Mouse (Mus musculus) hematopoietic stem cell, adult 5-6 weeks (primary cell): ENCODE measurements around the gene Laptm5. TPM values are rescaled to one million over a fixed set of nuclear protein-coding genes. Genes with fewer than 3 reads are reported as not detected.

Source experiments
- ATAC-seq, 2 experiments: fragments of 125-278 bp in 1 of 2; replicated peaks in 1 of 2; 2 replicates each; pipeline ENCODE4 v1.8.0; 2016 to 2017; ENCODE audit warnings: inconsistent platforms in 2 of 2, mild to moderate bottlenecking in 2 of 2, moderate number of reproducible peaks in 2 of 2, low read depth in 1 of 2, moderate TSS enrichment in 1 of 2; ENCODE audit not compliant: low FRiP score in 2 of 2, poor library complexity in 2 of 2, severe bottlenecking in 2 of 2, insufficient read depth in 1 of 2, low TSS enrichment in 1 of 2
- total RNA-seq: library from RNA; stranded (forward); fragments of 172-1452, 232-1000 nt; gene quantifications from 2 replicates; pipeline ENCODE4 v1.2.3, GENCODE M21; 2017

Laptm5 gene
- 169 and 212 TPM in 2 replicates for total RNA-seq

DNA sequence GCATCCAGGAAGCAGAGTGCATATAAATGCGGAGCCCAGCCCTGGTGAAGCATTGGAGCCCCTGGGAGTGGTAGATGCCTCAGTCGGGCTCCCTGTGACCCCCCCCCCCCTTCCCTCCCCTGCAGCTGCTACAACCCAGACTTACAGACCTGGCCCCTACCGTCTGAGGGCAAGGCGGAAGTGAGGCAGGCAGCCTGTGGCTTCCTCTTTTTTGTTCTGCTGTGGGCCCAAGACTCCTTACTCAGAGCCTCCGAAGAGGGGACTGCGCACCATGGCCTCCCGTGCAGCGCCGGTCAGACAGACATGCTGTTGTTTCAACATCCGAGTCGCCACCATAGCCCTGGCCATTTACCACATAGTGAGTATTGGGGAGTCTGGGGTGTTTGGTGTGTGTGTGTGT is at the start of gene Laptm5:
Gene Laptm5 (plus strand): TSS at position 49 of the 400 bp plus-strand sequence.
- ATAC-seq = peak; percentile 72 to 81

DNA sequence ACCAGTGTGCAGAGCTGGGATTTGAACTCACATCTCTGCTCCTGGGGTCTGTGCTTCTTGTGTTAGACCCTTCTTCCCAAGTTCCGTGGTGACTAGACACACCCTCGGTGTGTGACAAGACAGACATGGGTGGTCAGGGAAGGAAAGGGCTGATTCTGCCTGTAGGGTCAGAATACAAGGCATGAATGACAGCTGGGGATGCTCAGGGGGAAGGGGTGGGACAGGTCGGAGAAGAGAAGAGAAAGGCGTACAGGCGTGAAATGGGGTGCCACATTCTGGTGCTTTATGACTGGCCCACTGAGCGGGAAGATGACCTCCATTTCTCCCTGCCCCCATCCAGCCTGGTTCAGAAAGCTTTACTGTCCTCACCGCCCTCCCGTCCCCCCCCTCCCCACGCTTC is 47.5 kb upstream of the Laptm5 start:
- ATAC-seq = no peak

DNA sequence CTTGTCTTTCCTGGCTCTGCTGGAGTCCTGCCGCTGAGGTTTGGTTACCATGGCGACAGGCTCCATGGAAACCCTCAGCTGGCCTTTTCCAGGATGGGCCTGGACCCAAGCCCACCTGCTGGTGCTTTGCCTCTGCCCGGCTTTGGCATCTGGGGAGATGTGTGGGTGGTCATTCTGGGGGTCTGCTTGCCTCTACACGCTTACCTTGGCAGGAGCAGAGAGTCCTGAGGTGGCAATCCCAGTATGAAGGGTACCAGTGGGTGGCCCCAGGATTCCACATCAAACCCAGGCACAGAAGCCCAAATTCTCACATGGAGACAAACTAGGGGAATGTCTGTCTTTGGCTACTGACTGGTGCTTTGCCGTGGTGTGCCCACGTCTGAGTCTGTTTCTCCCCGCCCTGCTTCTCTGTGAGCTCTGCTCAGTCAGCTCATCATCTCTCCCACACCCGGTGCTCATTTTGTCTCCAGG is 47.0 kb upstream of the Laptm5 start:
- ATAC-seq = no peak

DNA sequence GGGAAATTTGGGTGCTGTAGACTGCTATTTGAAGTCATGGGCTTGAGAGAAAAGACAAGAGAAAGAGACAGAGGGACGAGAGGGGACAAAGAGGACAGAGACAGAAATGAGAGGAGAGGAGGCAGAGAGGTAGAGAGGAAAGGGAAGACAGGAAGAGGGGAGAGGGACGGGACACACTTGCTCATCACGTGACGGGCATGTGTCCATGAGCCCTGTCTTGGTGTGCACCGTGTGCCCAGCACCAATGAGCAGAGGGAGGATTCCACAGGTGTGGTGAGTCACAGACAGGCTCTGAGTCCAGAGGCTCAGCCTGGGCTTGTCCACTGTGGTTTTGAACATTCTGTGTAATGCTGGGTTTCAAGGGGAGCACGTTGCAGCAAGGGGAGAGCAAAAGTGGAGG is 45.0 kb upstream of the Laptm5 start:
- ATAC-seq = no peak

DNA sequence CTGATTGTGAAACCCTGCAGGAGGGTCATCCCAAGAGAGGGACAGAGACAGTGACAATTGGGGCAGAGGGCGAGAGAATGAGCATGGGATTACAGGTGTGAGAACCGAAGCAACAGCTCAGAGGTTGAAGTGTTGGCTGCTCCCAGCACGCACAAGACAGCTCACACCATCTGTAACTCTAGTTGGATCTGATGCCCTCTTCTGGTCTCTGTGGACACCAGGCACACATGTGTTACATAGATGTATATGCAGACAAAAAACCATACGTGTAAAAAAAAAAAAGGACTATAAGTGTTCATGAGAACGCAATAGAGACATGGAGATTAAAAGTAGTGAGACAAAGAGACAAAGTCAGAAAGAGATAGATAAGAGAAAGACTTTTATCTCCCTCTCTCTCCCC is 44.1 kb upstream of the Laptm5 start:
- no peak for ATAC-seq

DNA sequence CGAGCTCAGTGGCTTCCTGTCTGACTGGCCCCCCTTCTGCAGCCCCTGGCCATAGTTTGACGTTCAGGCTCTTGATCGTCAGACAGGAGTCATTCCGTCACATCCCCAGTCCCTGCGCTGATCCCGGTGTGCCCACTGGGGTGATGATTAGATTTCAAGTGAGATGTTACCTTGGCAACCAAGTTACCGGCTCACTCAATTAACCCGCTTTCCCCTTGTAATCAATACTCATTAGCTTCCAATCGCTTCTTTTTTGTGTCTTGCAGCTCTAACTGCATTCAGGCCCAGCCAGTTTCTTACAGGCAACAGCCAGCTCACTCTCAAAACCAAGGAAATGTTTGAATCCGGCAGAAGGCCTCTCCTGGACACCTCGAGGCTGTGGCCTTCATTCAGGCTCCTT is 40.5 kb upstream of the Laptm5 start:
- no peak for ATAC-seq

DNA sequence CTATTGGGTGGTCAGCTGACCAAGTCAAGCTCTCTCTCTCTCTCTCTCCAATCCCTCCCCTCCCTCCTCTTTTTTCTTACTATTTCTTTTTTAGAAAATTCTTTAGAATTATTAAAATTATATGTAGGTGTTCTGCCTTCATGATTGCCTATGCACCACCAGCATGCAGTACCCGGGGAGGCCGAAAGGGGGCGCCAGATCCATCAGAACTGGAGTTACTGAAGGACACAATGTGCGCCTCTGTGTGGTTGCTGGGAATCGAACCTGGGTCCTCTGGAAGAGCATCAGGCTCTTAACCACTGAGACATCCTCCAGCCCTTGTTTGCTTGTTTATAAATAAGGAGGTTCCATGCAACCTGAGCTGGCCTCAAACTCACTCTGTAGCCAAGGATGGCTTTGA is 39.5 kb upstream of the Laptm5 start:
- ATAC-seq = no peak

DNA sequence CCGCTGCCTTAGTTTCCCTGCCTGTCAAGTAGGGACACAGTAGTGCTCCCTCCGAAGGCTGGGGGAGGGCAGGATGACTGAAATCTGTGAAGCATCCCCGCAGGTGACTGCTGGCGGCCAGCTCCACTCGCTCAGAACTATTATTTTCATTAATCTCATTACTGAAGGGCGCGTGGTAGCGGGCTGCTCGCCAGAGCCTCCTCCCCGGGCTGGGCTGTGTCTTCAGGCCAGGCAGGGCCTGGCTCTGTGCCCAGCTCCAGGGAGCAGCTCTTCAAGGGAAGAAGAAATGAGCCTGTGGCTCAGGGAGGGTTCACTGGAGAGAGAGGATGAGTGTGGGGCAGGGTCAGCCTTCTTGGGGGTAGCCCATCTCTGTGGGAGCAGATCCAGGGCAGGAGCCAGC is 38.3 kb upstream of the Laptm5 start:
- ATAC-seq = no peak; a peak in 1 of 4 replicates

DNA sequence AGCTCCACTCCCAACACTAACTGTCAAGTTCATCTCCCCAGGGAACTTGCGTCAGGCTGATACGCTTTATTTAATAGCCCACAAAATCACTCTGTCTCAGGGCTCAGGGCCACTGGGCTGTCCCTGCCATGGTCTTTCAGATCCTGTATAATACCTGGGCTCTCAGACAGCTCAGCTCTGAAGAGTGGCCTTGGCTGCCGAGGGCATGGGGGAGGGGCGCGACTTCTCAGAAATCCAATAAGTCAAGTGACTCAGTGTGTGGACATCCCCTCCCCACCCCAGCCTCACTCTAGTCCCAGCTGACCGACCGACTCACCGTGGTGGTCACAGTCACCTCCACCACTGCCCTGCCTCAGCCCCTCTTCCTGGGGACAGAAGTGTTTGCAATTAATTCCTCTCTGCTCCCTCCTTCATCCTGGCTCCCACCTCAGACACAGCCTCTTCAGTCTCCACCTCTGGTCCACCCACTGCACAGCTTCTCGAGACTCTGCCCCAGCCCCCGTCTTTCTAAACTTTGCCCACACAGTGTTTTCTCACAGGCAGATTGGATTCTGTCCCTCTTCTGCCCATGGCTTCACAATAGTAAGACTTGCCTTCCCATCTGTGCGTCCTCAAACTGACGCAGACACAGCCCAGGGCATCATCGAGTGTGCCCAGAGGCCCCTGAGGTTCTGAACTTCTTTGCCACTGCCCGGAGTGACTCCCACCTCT is 36.8 kb upstream of the Laptm5 start:
- ATAC-seq = no peak

DNA sequence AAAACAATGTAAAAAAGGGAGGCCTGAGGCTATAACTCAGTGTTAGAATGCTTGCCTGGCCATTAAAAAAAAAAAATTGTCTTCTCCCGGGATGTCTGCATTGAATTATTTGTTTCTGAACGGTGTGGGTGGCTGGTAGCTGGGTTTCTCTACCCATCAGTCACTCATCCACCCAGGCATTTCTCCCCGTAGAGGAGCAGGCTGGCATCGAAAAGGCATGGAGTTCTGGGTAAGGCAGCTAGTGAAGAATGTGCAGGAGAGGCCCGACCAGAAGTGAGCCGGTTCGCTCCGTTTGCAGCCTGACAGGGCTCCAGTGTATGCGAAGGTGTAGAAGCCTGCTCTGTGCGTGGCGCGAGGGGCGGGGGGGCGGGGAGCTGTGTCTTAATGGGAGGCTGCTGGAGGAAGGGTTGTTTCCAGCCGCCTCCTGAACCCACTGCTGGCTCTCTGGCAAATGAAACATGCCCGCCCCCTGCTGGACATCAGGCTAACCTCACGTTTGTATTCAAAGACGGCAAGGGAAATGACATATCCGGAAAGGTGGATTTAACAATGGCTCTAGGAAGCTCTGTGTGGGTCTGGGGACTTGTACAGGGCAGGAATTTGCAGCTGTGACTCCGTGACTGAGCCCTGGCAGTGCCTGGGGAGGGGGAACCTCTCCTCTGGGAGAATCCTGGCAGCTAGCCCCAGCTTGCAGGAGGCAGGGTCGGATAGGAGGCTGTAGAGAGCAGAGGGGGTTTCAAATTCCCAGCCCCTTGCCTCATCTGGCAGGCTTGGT is 34.5 kb upstream of the Laptm5 start:
- peak; percentile 59 to 83 for ATAC-seq

DNA sequence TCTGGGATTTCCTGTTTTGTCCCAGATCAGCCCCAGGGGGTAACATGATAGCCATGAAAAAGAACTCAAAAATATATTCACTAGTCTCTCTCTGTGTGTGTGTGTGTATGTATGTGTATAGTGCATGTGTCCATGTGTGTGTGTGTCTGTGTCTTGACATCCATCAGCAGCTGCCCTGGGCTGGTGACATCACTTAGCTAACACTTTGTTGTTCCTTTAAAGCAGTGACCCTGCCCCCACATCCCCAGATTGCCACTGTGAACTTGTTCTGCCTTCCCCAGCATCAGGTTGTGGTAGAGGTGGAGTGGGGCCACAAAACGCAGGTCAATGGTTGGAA is 33.9 kb upstream of the Laptm5 start:
- ATAC-seq = no peak

DNA sequence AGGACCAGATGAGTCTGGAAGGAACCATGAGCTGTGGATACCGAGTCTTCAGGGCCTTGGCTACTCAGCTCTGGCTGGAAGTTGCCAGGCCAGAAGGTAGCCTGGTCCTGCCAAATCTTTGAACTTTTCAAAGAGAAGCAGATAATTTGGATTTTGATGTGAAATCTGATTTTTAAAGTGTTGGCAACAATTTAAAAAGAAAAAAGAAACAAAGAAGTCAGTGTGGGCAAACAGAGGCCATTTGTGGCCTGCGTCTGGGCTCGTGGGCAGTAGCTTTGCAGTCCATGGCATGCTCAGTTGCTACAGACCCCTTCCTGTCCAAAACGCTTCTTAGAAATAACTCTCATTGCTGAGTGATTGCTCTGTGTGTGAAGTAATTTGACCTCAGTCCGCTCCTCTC is 31.6 kb upstream of the Laptm5 start:
- ATAC-seq = no peak

DNA sequence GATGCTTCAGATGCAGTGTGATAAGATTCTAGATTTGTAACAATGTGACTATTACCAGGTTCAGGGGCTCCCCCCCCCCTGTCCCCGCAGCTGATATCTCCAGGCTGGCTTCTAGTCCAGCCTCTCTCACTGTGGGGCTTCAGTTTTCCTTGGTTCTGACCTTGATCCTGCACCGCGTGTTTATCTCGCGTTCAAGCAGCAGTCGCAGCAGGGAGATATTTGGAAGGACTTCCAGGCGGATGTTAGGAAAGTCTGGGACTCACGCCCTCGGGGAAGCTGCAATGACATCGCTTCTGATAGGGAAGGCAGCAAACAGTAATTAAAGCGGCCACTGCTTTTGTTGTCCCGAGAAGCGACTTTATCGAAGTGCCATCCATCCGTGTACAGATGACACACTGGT is 30.2 kb upstream of the Laptm5 start:
- ATAC-seq = no peak

DNA sequence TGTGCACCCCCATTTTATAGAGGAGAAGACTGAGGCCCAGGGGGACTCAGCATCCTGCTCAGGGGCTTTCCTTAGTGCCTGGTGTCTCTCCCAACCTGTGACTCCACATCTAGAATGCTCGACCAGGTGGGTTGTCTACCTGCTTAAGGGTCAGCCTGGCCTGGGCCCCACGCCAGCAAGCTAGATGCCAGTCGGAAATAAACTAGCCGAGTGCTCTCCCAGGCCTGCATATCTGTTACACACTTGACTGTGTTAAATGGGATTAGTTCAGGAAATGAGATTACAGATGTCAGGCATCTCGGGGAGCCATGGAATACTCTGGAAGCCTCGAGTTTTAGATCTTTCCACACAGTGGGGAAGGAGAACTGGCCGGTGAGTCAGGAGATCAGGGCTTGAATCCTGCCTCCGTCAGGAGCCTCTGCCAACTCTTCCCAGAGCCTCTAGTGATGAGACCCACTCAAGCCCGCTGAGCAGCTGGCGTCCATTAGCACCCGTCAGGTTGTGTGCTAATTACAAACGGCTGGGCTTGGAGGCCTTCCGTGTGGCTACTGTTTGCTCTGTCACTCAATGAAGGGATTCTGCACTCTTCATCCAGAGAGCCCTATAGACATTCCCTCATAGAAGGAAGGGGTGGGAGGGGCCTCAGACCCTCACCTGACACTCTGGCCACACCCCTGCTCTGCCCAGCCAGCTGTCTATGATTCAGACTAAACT is 28.9 kb upstream of the Laptm5 start:
- no peak for ATAC-seq

DNA sequence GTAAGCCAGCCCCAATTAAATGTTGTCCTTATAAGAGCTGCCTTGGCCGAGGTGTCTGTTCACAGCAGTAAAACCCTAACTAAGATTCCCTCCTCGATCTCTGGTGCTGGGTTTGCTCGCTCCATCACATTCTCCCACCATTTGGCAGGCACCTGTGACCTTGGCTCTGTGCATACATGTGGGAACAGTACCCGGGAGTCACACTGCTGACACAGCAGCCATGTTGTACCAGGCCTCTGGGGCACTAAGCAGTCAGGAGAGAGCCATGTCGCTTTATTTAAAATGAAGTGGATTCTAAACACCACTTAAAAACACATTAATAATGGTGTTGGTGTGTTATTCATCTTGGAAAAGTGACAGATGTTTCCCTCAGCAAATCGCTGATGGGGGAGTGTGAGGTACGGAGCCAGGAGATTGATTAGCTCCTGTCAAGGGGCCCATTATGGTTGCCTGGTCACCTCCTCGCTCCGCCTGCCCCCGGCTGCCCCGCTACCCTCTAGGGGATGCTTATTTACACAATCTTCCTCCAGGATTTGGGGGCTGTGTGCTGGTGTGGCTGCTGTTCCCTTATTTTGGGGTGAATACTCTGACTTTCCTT is 25.7 kb upstream of the Laptm5 start:
- no peak for ATAC-seq

DNA sequence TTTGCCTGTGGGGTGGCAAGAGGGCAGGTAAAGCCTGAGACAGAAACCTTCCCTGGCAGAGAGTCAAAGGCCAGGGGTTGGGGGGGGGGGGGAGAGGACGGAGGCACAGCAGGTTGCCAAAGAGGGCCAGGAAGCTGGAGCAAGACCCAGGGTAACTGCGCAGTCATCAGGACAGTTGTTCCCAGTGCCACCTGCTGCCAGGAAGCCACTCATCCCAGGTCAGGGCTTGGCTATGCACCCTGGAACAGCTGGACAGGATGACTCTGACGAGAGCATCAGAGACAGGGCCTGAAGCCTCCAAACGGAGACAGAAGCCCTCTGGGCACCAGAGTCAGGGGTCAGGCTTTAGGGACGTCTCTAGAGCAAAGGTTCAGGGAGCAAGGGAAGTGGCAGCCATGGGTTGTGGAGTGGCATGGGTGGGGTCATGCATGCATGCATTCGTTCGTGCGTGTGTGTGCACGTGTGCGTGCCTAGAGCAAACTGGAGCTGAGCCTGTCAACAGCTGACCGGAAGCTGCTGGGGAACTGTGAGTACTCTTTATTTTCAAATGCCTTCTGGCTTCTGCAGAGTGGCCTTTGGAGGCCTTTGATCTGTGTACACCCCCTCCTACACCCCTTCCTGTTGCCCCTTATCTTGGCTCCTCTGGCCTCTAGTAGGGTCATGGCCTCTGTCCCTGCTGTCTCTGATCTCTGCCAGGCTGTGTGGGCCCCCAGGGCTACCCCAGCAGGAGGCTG is 23.0 kb upstream of the Laptm5 start:
- no peak for ATAC-seq

DNA sequence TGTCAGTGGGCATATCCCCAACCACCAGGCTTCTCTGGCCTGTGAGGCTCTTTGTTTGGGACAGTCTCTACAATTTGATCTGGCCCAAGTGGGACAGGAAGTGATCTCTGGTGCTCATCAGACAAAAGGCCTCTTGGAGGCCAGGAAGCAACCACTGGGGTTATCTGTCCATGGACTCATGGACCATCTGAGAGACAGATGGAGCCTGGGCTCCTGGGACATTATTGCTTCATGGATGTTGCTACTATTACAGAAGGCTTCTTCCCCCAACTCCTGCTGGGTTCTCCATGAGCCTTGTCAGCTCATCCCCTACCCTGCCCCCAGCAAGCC is 22.4 kb upstream of the Laptm5 start:
- ATAC-seq = no peak
